Mouse (Mus musculus): Measurements from ENCODE around the gene Ext2. TPM values are rescaled to one million over a fixed set of nuclear protein-coding genes. Genes with fewer than 3 reads are reported as not detected.

Ext2 gene
- polyA plus RNA-seq, 1 experiment, result not detected

GRCm38 (mm10) chr2:93849505-93850089 is 27.2 kb upstream of the Ext2 start, which contains the start of gene Accs:
Gene Accs (minus strand): TSS chr2:93849943.
- Histone ChIP-seq H3K27ac (ENCODE audit: insufficient read depth, low read depth, low read length) (no peak within 1 kb of the TSS; the same call in 1 of the 2 replicates), H3K4me3 (ENCODE audit: insufficient read depth, low read depth, low read length) (peak within 1 kb of the TSS; percentile 49), H3K4me1 (ENCODE audit: control insufficient read depth, insufficient read depth, low read length) (0 out of 2 replicates have a peak, but pooled peaks cover 3% of the 10 kb centered on the region)
- no peak for TF ChIP-seq POLR2A (IDR thresholded peaks at IDR 0.05; ENCODE audit: insufficient read depth, low read depth, low read length)
- TF ChIP-seq CTCF (IDR thresholded peaks at IDR 0.05; ENCODE audit: insufficient read depth, low read depth, low read length), result peak; percentile 39; the same call in 1 of the 2 replicates
- under 1% methylated on average over 28 of the region's 28 CpGs for WGBS

- H3K4me1 ChIP-seq (ENCODE audit: control insufficient read depth, insufficient read depth, low read length), result peaks cover 2% of the 10 kb centered on the region
- 96% methylated on average over 3 of the region's 3 CpGs for WGBS
- no peak for TF ChIP-seq POLR2A (IDR thresholded peaks at IDR 0.05; ENCODE audit: insufficient read depth, low read depth, low read length)
- TF ChIP-seq CTCF (IDR thresholded peaks at IDR 0.05; ENCODE audit: insufficient read depth, low read depth, low read length), result no peak
These were observed 19.0 kb upstream of the Ext2 start for GRCm38 (mm10) chr2:93841349-93841748.

GRCm38 (mm10) chr2:93840109-93840508 is 17.7 kb upstream of the Ext2 start:
- Histone ChIP-seq H3K4me1 (ENCODE audit: control insufficient read depth, insufficient read depth, low read length) (peaks cover 12% of the 10 kb centered on the region), H3K4me3 (ENCODE audit: insufficient read depth, low read depth, low read length) (no peak overlapping the region), H3K27ac (ENCODE audit: insufficient read depth, low read depth, low read length) (no peak overlapping the region)
- 79% methylated on average over 6 of the region's 6 CpGs for WGBS
- no peak for TF ChIP-seq CTCF (IDR thresholded peaks at IDR 0.05; ENCODE audit: insufficient read depth, low read depth, low read length)
- TF ChIP-seq POLR2A (IDR thresholded peaks at IDR 0.05; ENCODE audit: insufficient read depth, low read depth, low read length), result no peak

More at GRCm38 (mm10) chr2:93841349-93841748, 19.0 kb upstream of the Ext2 start:
- Histone ChIP-seq H3K27ac (ENCODE audit: insufficient read depth, low read depth, low read length) (no peak overlapping the region), H3K4me3 (ENCODE audit: insufficient read depth, low read depth, low read length) (no peak overlapping the region)

- H3K4me1 ChIP-seq (ENCODE audit: control insufficient read depth, insufficient read depth, low read length), result peaks cover 14% of the 10 kb centered on the region
- H3K27ac ChIP-seq (ENCODE audit: insufficient read depth, low read depth, low read length), result no peak overlapping the region
- 94% methylated on average over 4 of the region's 4 CpGs for WGBS
- TF ChIP-seq CTCF (IDR thresholded peaks at IDR 0.05; ENCODE audit: insufficient read depth, low read depth, low read length), result no peak
- no peak for TF ChIP-seq POLR2A (IDR thresholded peaks at IDR 0.05; ENCODE audit: insufficient read depth, low read depth, low read length)
- no peak overlapping the region for H3K4me3 ChIP-seq (ENCODE audit: insufficient read depth, low read depth, low read length)
These were observed 16.6 kb upstream of the Ext2 start for GRCm38 (mm10) chr2:93838931-93839330.

GRCm38 (mm10) chr2:93836232-93836785 is 13.9 kb upstream of the Ext2 start:
- Histone ChIP-seq H3K27ac (ENCODE audit: insufficient read depth, low read depth, low read length) (0 out of 2 replicates have a peak overlapping the region, but pooled peaks have one; percentile 26), H3K4me1 (ENCODE audit: control insufficient read depth, insufficient read depth, low read length) (peaks cover 14% of the 10 kb centered on the region), H3K4me3 (ENCODE audit: insufficient read depth, low read depth, low read length) (no peak overlapping the region)
- 65% methylated on average over 13 of the region's 13 CpGs for WGBS
- no peak for TF ChIP-seq CTCF (IDR thresholded peaks at IDR 0.05; ENCODE audit: insufficient read depth, low read depth, low read length)
- no peak for TF ChIP-seq POLR2A (IDR thresholded peaks at IDR 0.05; ENCODE audit: insufficient read depth, low read depth, low read length)

- Histone ChIP-seq H3K4me1 (ENCODE audit: control insufficient read depth, insufficient read depth, low read length) (peaks cover 14% of the 10 kb centered on the region), H3K4me3 (ENCODE audit: insufficient read depth, low read depth, low read length) (no peak overlapping the region), H3K27ac (ENCODE audit: insufficient read depth, low read depth, low read length) (peak overlapping the region; percentile 26; the same call in 1 of the 2 replicates)
- TF ChIP-seq POLR2A (IDR thresholded peaks at IDR 0.05; ENCODE audit: insufficient read depth, low read depth, low read length) (no peak), CTCF (IDR thresholded peaks at IDR 0.05; ENCODE audit: insufficient read depth, low read depth, low read length) (no peak)
- WGBS, result 77% methylated on average over 11 of the region's 11 CpGs
These were observed 13.2 kb upstream of the Ext2 start for GRCm38 (mm10) chr2:93835596-93835995.

GRCm38 (mm10) chr2:93823519-93823918 is 1.2 kb upstream of the Ext2 start:
- no peak overlapping the region for H3K27ac ChIP-seq (ENCODE audit: insufficient read depth, low read depth, low read length)
- WGBS, result 17% methylated on average over 8 of the region's 8 CpGs
- H3K4me3 ChIP-seq (ENCODE audit: insufficient read depth, low read depth, low read length), result no peak overlapping the region
- peaks cover 8% of the 10 kb centered on the region for H3K4me1 ChIP-seq (ENCODE audit: control insufficient read depth, insufficient read depth, low read length)
- no peak for TF ChIP-seq POLR2A (IDR thresholded peaks at IDR 0.05; ENCODE audit: insufficient read depth, low read depth, low read length)
- TF ChIP-seq CTCF (IDR thresholded peaks at IDR 0.05; ENCODE audit: insufficient read depth, low read depth, low read length), result peak; percentile 64

- peaks cover 15% of the 10 kb centered on the region for H3K4me1 ChIP-seq (ENCODE audit: control insufficient read depth, insufficient read depth, low read length)
- over 99% methylated on average over 5 of the region's 5 CpGs for WGBS
- no peak overlapping the region for H3K27ac ChIP-seq (ENCODE audit: insufficient read depth, low read depth, low read length)
- TF ChIP-seq CTCF (IDR thresholded peaks at IDR 0.05; ENCODE audit: insufficient read depth, low read depth, low read length), result no peak
- no peak for TF ChIP-seq POLR2A (IDR thresholded peaks at IDR 0.05; ENCODE audit: insufficient read depth, low read depth, low read length)
- H3K4me3 ChIP-seq (ENCODE audit: insufficient read depth, low read depth, low read length), result no peak overlapping the region
These were observed 4.6 kb downstream of the Ext2 start for GRCm38 (mm10) chr2:93817791-93818190.

- no peak for TF ChIP-seq CTCF (IDR thresholded peaks at IDR 0.05; ENCODE audit: insufficient read depth, low read depth, low read length)
- no peak for TF ChIP-seq POLR2A (IDR thresholded peaks at IDR 0.05; ENCODE audit: insufficient read depth, low read depth, low read length)
- 92% methylated on average over 22 of the region's 22 CpGs for WGBS
- no peak overlapping the region for H3K4me3 ChIP-seq (ENCODE audit: insufficient read depth, low read depth, low read length)
- no peak overlapping the region for H3K27ac ChIP-seq (ENCODE audit: insufficient read depth, low read depth, low read length)
- peaks cover 6% of the 10 kb centered on the region for H3K4me1 ChIP-seq (ENCODE audit: control insufficient read depth, insufficient read depth, low read length)
These were observed 9.0 kb downstream of the Ext2 start for GRCm38 (mm10) chr2:93813343-93813742.

All from olfactory bulb, adult 2 months (tissue).